Mouse (Mus musculus) G1E (cell line): Measurements from ENCODE around the gene Mrps12.

Source experiments
- CTCF ChIP-seq: IDR thresholded peaks from 2 replicates; pipeline ENCODE4 v1.5.1; 2012; ENCODE audit warnings: low read depth, low read length, inconsistent platforms, mixed read lengths
- GATA1 ChIP-seq: IDR thresholded peaks from 2 replicates; pipeline ENCODE4 v1.6.1; 2012; ENCODE audit warnings: borderline replicate concordance, low read length, inconsistent platforms, mixed read lengths
- GATA2 ChIP-seq: IDR thresholded peaks from 2 replicates; pipeline ENCODE4 v1.6.1; 2012; ENCODE audit warnings: low read depth, low read length, inconsistent platforms, borderline replicate concordance
- POLR2AphosphoS5 ChIP-seq: IDR thresholded peaks from 2 replicates; pipeline ENCODE4 v1.6.1; 2012; ENCODE audit warnings: low read depth, low read length, inconsistent platforms; ENCODE audit not compliant: insufficient replicate concordance
- TAL1 ChIP-seq: conservative IDR thresholded peaks from 2 replicates; pipeline ENCODE4 v1.6.1; 2012; ENCODE audit warnings: low read depth, low read length, inconsistent platforms, mixed read lengths

GRCm38 (mm10) chr7:28715598-28715997 lies 26.0 kb downstream of the Mrps12 start:
- TF ChIP-seq GATA1 (no peak), CTCF (no peak), TAL1 (no peak), GATA2 (no peak), POLR2AphosphoS5 (no peak)
